Mouse (Mus musculus): ENCODE measurements at regions not wholly inside any gene's neighbourhood (a gene's known extent, or its start where the extent isn't known, plus 50 kb on each side); places are given as distances from the start of the nearest gene placed in this dataset.

- TF ChIP-seq POLR2A (IDR thresholded peaks at IDR 0.05; ENCODE audit: control insufficient read depth in 1 of 2, insufficient read depth in 1 of 2, low read depth in 1 of 2, low read length in 2 of 2, poor library complexity in 1 of 2) (no peak), CTCF (IDR thresholded peaks at IDR 0.05 in 2 of 3, conservative IDR thresholded peaks at IDR 0.05 in 1 of 3; ENCODE audit: control insufficient read depth in 1 of 3, insufficient read depth in 1 of 3, low read depth in 2 of 3, low read length in 3 of 3, poor library complexity in 1 of 3, severe bottlenecking in 1 of 3) (no peak), ZC3H11A (IDR thresholded peaks at IDR 0.05; ENCODE audit: low read depth, low read length) (no peak)
Measured at GRCm38 (mm10) chr12:106479878-106480194, 469.8 kb downstream of the Vrk1 start.
